Mouse (Mus musculus) small intestine, adult 2 months (tissue): ENCODE results near the gene Phf11d.
"Not testable (repeated sequence)": the region's sequence is repeated elsewhere in the genome, so short reads cannot be mapped to it uniquely, and the experiment has no call there.

Experiments used
- CTCF ChIP-seq: fragments of 200-500 bp; IDR thresholded peaks from 2 replicates; pipeline ENCODE4 v1.5.1; 2012; ENCODE audit warnings: low read depth, mild to moderate bottlenecking, control low read depth, inconsistent platforms, low read length, moderate library complexity, mixed read lengths; ENCODE audit not compliant: insufficient replicate concordance, insufficient read length; ENCODE audit errors: extremely low read depth
- POLR2A ChIP-seq: fragments of 200-500 bp; IDR thresholded peaks from 2 replicates; pipeline ENCODE4 v1.6.1; 2012; ENCODE audit warnings: low read depth, mild to moderate bottlenecking, control low read depth, inconsistent platforms, low read length, moderate library complexity

GRCm38 (mm10) chr14:59330499-59330898, 34.8 kb downstream of the Phf11d start:
- peak; percentile 22; the same call in 1 of the 2 replicates for TF ChIP-seq CTCF
- TF ChIP-seq POLR2A, result not testable (repeated sequence)
